Comparison of ENCODE assay signal across 27 mouse cellular contexts in the genomic region with DNA sequence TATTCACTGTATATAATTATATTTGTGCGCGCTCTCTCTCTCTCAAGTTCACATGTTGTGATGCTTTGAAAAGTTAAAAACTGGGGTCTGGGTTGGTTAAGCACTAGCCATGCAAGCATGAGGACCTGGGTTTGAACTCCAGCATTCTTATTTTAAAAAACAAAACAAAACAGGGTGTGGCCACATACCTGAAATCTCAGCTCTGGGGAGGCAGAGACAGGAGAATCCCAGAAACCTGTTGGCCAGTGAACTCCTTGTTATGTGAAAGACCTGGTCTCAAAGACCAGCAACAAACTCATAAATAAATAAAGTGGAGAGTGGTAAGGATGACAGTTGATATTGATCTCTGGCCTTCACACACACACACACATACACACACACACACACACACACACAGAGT.
"Had no signal": no experiment of that assay in that cellular context is flagged by ENCODE, and none has a peak within 500 bp of the region (broad histone marks: within the 10 kb centered on the region; RNA-seq: fewer than 3 reads in every experiment).

No protein-coding gene starts in this region.

- H3K27me3 ChIP-seq: hindbrain, embryonic 13.5 days; hindbrain, embryonic 15.5 days; kidney, embryonic 15.5 days; limb, embryonic 15.5 days had no signal

- H3K4me2 ChIP-seq: heart, embryonic 11.5 days; heart, embryonic 13.5 days; heart, embryonic 15.5 days; hindbrain, embryonic 13.5 days; hindbrain, embryonic 15.5 days; kidney, embryonic 15.5 days; limb, embryonic 13.5 days; limb, embryonic 15.5 days; liver, embryonic 13.5 days; liver, embryonic 15.5 days had no signal

- H3K4me1 ChIP-seq: liver, embryonic 15.5 days had no signal

- H3K36me3 ChIP-seq: heart, embryonic 13.5 days; heart, embryonic 15.5 days; hindbrain, embryonic 13.5 days; hindbrain, embryonic 15.5 days; kidney, embryonic 15.5 days; limb, embryonic 13.5 days; limb, embryonic 15.5 days; liver, embryonic 13.5 days; liver, embryonic 15.5 days had no signal

- H3K4me3 ChIP-seq: heart, adult 2 months; heart, embryonic 13.5 days; heart, embryonic 15.5 days; hindbrain, embryonic 13.5 days; hindbrain, embryonic 15.5 days; kidney, embryonic 15.5 days; limb, embryonic 13.5 days; limb, embryonic 15.5 days; liver, embryonic 13.5 days; liver, embryonic 15.5 days had no signal

- H3K9ac ChIP-seq: heart, embryonic 13.5 days; heart, embryonic 15.5 days; hindbrain, embryonic 13.5 days; hindbrain, embryonic 15.5 days; kidney, embryonic 15.5 days; limb, embryonic 13.5 days; limb, embryonic 15.5 days; liver, embryonic 13.5 days; liver, embryonic 15.5 days had no signal

- H3K9me3 ChIP-seq: heart, embryonic 13.5 days; heart, embryonic 15.5 days; hindbrain, embryonic 13.5 days; hindbrain, embryonic 15.5 days; kidney, embryonic 15.5 days; limb, embryonic 13.5 days; limb, embryonic 15.5 days; liver, embryonic 13.5 days; liver, embryonic 15.5 days had no signal

- DNase-seq: gastrocnemius, postnatal 14 days; gastrocnemius, postnatal 36 days; heart, adult 11 months; heart, adult 2 months; heart, postnatal 14 days; heart, postnatal 36 days; kidney, adult 11 months; kidney, adult 2 months; kidney, adult 9 months; kidney, postnatal 14 days; kidney, postnatal 36 days; layer of hippocampus, adult 9-11 months; layer of hippocampus, postnatal 36 days; left cerebral cortex, postnatal 4 days; liver, embryonic 13.5 days had no signal

- H3K27ac ChIP-seq: heart, adult 2 months; heart, embryonic 13.5 days; heart, embryonic 15.5 days; hindbrain, embryonic 15.5 days; hindbrain, postnatal 0 days; kidney, embryonic 15.5 days; kidney, postnatal 0 days; limb, embryonic 13.5 days; limb, embryonic 15.5 days; liver, embryonic 13.5 days; liver, embryonic 15.5 days had no signal

- ATAC-seq: hindbrain, postnatal 0 days; intestine, embryonic 16.5 days had no signal
